Mouse (Mus musculus) olfactory bulb, adult 2 months (tissue): ENCODE data around the gene Efna5.

Experiments
- CTCF ChIP-seq: fragments of 200-500 bp; IDR thresholded peaks from 2 replicates; pipeline ENCODE4 v1.5.1; 2012; ENCODE audit warnings: low read depth, mild to moderate bottlenecking, low read length, moderate library complexity; ENCODE audit not compliant: insufficient read depth
- POLR2A ChIP-seq: fragments of 200-500 bp; IDR thresholded peaks from 2 replicates; pipeline ENCODE4 v1.6.1; 2012; ENCODE audit warnings: mild to moderate bottlenecking, low read depth, low read length, moderate library complexity; ENCODE audit not compliant: insufficient read depth

GRCm38 (mm10) chr17:62747381-62747780 lies 133.7 kb downstream of the Efna5 start:
- TF ChIP-seq CTCF (no peak), POLR2A (no peak)
